Mouse (Mus musculus): Measurements from ENCODE around the gene Fmnl2. TPM values are rescaled to one million over a fixed set of nuclear protein-coding genes. Genes with fewer than 3 reads are reported as not detected.
A peak's percentile ranks its signal among the peaks of the same experiment; 100 is the strongest.

Fmnl2 gene
- polyA plus RNA-seq, 1 experiment from 2014 or later, result 10.5 TPM

GRCm38 (mm10) chr2:53038253-53038652 is 180.6 kb downstream of the Fmnl2 start:
- 42% methylated on average over 2 of the region's 2 CpGs for WGBS
- Histone ChIP-seq H3K4me3 (no peak overlapping the region), H3K4me2 (no peak overlapping the region), H3K9ac (no peak overlapping the region), H3K9me3 (no peaks in the 10 kb centered on the region), H3K4me1 (replicated peaks) (peaks cover 16% of the 10 kb centered on the region), H3K27ac (replicated peaks) (peak overlapping the region; percentile 54), H3K27me3 (no peaks in the 10 kb centered on the region), H3K36me3 (peaks cover 9% of the 10 kb centered on the region)
- ATAC-seq (ENCODE audit: low read depth), result no peak

DNA sequence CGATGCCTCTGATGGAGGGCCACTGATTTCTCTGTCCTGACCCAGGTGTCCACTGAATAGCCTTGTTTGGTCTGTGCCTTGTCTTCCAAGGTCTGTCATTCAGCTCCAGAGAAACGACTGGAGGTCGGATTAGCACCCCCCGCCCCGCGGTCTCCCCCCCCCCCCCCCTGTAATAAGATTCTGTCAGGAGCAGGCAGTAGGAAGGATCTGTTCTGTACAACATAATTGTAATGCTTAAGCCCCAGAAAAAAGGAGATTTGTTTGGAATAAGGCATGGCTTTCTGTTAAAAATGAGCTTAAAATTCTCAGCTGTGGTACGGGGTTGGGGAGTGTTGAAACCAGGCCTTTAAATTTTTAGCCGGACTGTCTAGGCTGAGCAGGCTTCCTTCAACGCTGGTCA is 181.1 kb downstream of the Fmnl2 start:
- WGBS, result 36% methylated on average over 9 of the region's 9 CpGs
- Histone ChIP-seq H3K27me3 (no peaks in the 10 kb centered on the region), H3K9ac (no peak overlapping the region), H3K4me2 (no peak overlapping the region), H3K27ac (replicated peaks) (peak overlapping the region; percentile 54), H3K36me3 (peaks cover 10% of the 10 kb centered on the region), H3K9me3 (no peaks in the 10 kb centered on the region), H3K4me3 (no peak overlapping the region), H3K4me1 (replicated peaks) (peaks cover 16% of the 10 kb centered on the region)
- ATAC-seq (ENCODE audit: low read depth), result no peak; the same call in 1 of the 2 replicates

GRCm38 (mm10) chr2:53047031-53047430 is 189.4 kb downstream of the Fmnl2 start:
- Histone ChIP-seq H3K4me3 (no peak overlapping the region), H3K27ac (replicated peaks) (no peak overlapping the region), H3K9ac (no peak overlapping the region), H3K4me2 (no peak overlapping the region), H3K36me3 (peaks cover 22% of the 10 kb centered on the region), H3K4me1 (replicated peaks) (peaks cover 14% of the 10 kb centered on the region), H3K27me3 (no peaks in the 10 kb centered on the region), H3K9me3 (no peaks in the 10 kb centered on the region)
- WGBS, result 71% methylated on average over 6 of the region's 6 CpGs
- ATAC-seq (ENCODE audit: low read depth), result no peak

GRCm38 (mm10) chr2:53047749-53048387 is 190.2 kb downstream of the Fmnl2 start:
- no peaks in the 10 kb centered on the region for H3K9me3 ChIP-seq
- H3K4me2 ChIP-seq, result no peak overlapping the region
- WGBS, result 95% methylated on average over 1 of the region's 1 CpGs
- H3K27me3 ChIP-seq, result no peaks in the 10 kb centered on the region
- ATAC-seq (ENCODE audit: low read depth), result no peak
- no peak overlapping the region for H3K27ac ChIP-seq (replicated peaks)
- H3K9ac ChIP-seq, result no peak overlapping the region
- H3K4me1 ChIP-seq (replicated peaks), result peaks cover 14% of the 10 kb centered on the region
- peaks cover 14% of the 10 kb centered on the region for H3K36me3 ChIP-seq
- no peak overlapping the region for H3K4me3 ChIP-seq

GRCm38 (mm10) chr2:53050376-53050775 is 192.7 kb downstream of the Fmnl2 start:
- Histone ChIP-seq H3K4me3 (no peak overlapping the region), H3K4me2 (no peak overlapping the region), H3K9me3 (no peaks in the 10 kb centered on the region), H3K27me3 (no peaks in the 10 kb centered on the region), H3K9ac (no peak overlapping the region), H3K36me3 (peaks cover 19% of the 10 kb centered on the region), H3K27ac (replicated peaks) (no peak overlapping the region), H3K4me1 (replicated peaks) (peaks cover 14% of the 10 kb centered on the region)
- 92% methylated on average over 6 of the region's 6 CpGs for WGBS
- ATAC-seq (ENCODE audit: low read depth), result no peak

DNA sequence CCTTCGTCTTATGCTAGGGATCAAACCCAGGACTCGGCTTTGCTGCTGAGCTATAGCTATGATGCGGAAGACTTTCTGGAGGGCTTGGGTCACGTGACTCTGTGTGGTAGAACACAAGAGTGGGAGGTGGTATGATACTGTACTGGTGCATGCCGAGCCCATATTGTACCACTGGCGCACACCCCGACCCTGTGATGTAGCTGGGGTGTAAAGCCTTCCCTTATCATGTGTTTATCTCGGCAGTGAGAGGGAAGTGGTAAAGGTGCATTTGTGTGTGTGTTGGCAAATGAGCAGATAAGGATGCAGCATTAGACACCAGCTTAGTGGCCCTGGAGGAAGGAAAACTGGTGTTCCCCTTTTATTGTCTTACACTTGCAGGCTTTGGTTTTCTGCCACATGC is 193.8 kb downstream of the Fmnl2 start:
- Histone ChIP-seq H3K36me3 (peaks cover 21% of the 10 kb centered on the region), H3K27ac (replicated peaks) (no peak overlapping the region), H3K9me3 (no peaks in the 10 kb centered on the region), H3K27me3 (no peaks in the 10 kb centered on the region), H3K4me1 (replicated peaks) (peaks cover 14% of the 10 kb centered on the region), H3K9ac (no peak overlapping the region), H3K4me2 (no peak overlapping the region), H3K4me3 (no peak overlapping the region)
- 88% methylated on average over 8 of the region's 8 CpGs for WGBS
- ATAC-seq (ENCODE audit: low read depth), result no peak

GRCm38 (mm10) chr2:53053714-53054113 is 196.1 kb downstream of the Fmnl2 start:
- Histone ChIP-seq H3K4me3 (no peak overlapping the region), H3K36me3 (peaks cover 26% of the 10 kb centered on the region), H3K4me1 (replicated peaks) (peaks cover 6% of the 10 kb centered on the region), H3K4me2 (no peak overlapping the region), H3K27me3 (no peaks in the 10 kb centered on the region), H3K9ac (no peak overlapping the region), H3K27ac (replicated peaks) (peak overlapping the region; percentile 59), H3K9me3 (no peaks in the 10 kb centered on the region)
- peak; percentile 56; the same call in 1 of the 2 replicates for ATAC-seq (ENCODE audit: low read depth)
- 65% methylated on average over 7 of the region's 7 CpGs for WGBS

- H3K27ac ChIP-seq (replicated peaks), result no peak overlapping the region
- H3K4me1 ChIP-seq (replicated peaks), result peaks cover 13% of the 10 kb centered on the region
- H3K27me3 ChIP-seq, result no peaks in the 10 kb centered on the region
- H3K4me2 ChIP-seq, result no peak overlapping the region
- peaks cover 20% of the 10 kb centered on the region; the same call in 1 of the 2 replicates for H3K36me3 ChIP-seq
- no peak for ATAC-seq (ENCODE audit: low read depth)
- H3K9ac ChIP-seq, result no peak overlapping the region
- no peak overlapping the region for H3K4me3 ChIP-seq
- H3K9me3 ChIP-seq, result no peaks in the 10 kb centered on the region
- WGBS, result 91% methylated on average over 6 of the region's 6 CpGs
Measured at GRCm38 (mm10) chr2:53056556-53056955, 198.9 kb downstream of the Fmnl2 start.

GRCm38 (mm10) chr2:53057291-53057690 is 199.6 kb downstream of the Fmnl2 start:
- WGBS, result 88% methylated on average over 2 of the region's 2 CpGs
- H3K4me1 ChIP-seq (replicated peaks), result peaks cover 15% of the 10 kb centered on the region
- H3K9ac ChIP-seq, result no peak overlapping the region
- peaks cover 19% of the 10 kb centered on the region; the same call in 1 of the 2 replicates for H3K36me3 ChIP-seq
- no peak overlapping the region for H3K4me2 ChIP-seq
- no peak overlapping the region for H3K4me3 ChIP-seq
- no peak for ATAC-seq (ENCODE audit: low read depth)
- H3K27ac ChIP-seq (replicated peaks), result no peak overlapping the region
- H3K27me3 ChIP-seq, result no peaks in the 10 kb centered on the region
- no peaks in the 10 kb centered on the region for H3K9me3 ChIP-seq

- ATAC-seq (ENCODE audit: low read depth), result no peak
- 76% methylated on average over 9 of the region's 9 CpGs for WGBS
- H3K4me3 ChIP-seq, result no peak overlapping the region
Measured at GRCm38 (mm10) chr2:53061363-53062000, 203.8 kb downstream of the Fmnl2 start.

DNA sequence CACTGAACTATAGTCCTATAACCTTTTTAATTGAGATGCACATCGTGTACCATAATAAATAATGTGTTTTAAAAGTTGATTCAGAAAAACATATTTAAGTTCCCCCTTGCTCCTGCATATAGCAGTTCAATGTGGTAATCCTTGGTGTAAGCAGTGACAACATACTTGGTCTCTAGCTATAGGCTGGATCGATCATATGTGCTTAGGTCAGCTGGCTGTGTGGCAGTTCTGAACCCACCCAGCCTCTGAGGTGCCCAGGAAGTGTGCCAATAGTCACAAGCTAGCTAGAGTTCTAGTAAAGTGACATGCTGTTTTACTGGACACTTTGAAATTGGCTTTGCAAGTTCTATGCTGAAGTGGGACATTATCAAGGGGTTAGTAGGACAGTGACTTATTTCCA is 209.3 kb downstream of the Fmnl2 start:
- Histone ChIP-seq H3K9me3 (no peaks in the 10 kb centered on the region), H3K36me3 (no peaks in the 10 kb centered on the region), H3K27me3 (no peaks in the 10 kb centered on the region), H3K4me3 (no peak overlapping the region), H3K27ac (replicated peaks) (no peak overlapping the region), H3K9ac (no peak overlapping the region), H3K4me1 (replicated peaks) (no peaks in the 10 kb centered on the region), H3K4me2 (no peak overlapping the region)
- ATAC-seq (ENCODE audit: low read depth), result no peak
- WGBS, result 95% methylated on average over 2 of the region's 2 CpGs

More at GRCm38 (mm10) chr2:53061363-53062000, 203.8 kb downstream of the Fmnl2 start:
- Histone ChIP-seq H3K4me2 (no peak overlapping the region), H3K9ac (no peak overlapping the region), H3K27ac (replicated peaks) (no peak overlapping the region), H3K4me1 (replicated peaks) (peaks cover 15% of the 10 kb centered on the region), H3K27me3 (no peaks in the 10 kb centered on the region), H3K9me3 (no peaks in the 10 kb centered on the region), H3K36me3 (0 out of 2 replicates have a peak, but pooled peaks cover 5% of the 10 kb centered on the region)

DNA sequence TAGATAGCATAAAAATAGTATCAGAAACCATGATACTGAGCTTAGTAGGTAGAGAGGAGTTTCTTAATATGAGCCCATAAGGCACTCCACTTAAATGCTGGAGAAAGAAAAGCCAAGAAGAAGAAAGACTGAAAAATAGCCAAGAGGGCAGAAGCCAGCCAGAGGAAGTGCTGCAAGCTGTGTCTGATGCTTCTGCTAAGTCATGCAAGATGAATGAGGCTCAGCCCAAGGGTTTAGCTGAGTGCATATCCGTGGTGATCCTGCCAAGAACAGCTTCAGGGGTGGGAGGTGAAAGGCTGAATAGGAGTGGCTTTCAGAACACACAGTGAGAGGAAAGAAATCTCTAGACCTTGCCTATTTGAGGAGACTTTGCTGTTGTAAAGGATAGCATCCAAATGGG is 212.9 kb downstream of the Fmnl2 start:
- Histone ChIP-seq H3K27ac (replicated peaks) (no peak overlapping the region), H3K4me2 (no peak overlapping the region), H3K27me3 (no peaks in the 10 kb centered on the region), H3K9ac (no peak overlapping the region), H3K36me3 (no peaks in the 10 kb centered on the region), H3K4me1 (replicated peaks) (no peaks in the 10 kb centered on the region), H3K9me3 (no peaks in the 10 kb centered on the region), H3K4me3 (no peak overlapping the region)
- ATAC-seq (ENCODE audit: low read depth), result peak; percentile 72; the same call in 1 of the 2 replicates
- WGBS, result 8% methylated on average over 1 of the region's 1 CpGs
